Mouse (Mus musculus) liver (tissue): Measurements from ENCODE around the gene Nrp2.

ENCODE experiments used
- DNase-seq: peaks from one replicate; pipeline ENCODE4 v3.0.0-alpha.2; 2020; ENCODE audit warnings: mixed read lengths

Gene Nrp2

GRCm38 (mm10) chr1:62787546-62787945, 84.5 kb downstream of the Nrp2 start:
- no peak for DNase-seq

GRCm38 (mm10) chr1:62794223-62794895, 91.3 kb downstream of the Nrp2 start:
- no peak for DNase-seq

GRCm38 (mm10) chr1:62794896-62795255, 91.8 kb downstream of the Nrp2 start:
- no peak for DNase-seq

GRCm38 (mm10) chr1:62795307-62796037, 92.4 kb downstream of the Nrp2 start:
- peak; percentile 61 for DNase-seq

GRCm38 (mm10) chr1:62796038-62796647, 93.1 kb downstream of the Nrp2 start:
- peak; percentile 44 for DNase-seq

GRCm38 (mm10) chr1:62799427-62799826, 96.3 kb downstream of the Nrp2 start:
- DNase-seq: no peak

- DNase-seq: peak; percentile 65
These were observed 97.3 kb downstream of the Nrp2 start for GRCm38 (mm10) chr1:62800351-62800750.

GRCm38 (mm10) chr1:62801429-62801828, 98.3 kb downstream of the Nrp2 start:
- no peak for DNase-seq

GRCm38 (mm10) chr1:62801842-62802241, 98.8 kb downstream of the Nrp2 start:
- peak; percentile 15 for DNase-seq

- no peak for DNase-seq
These were observed 100.5 kb downstream of the Nrp2 start for GRCm38 (mm10) chr1:62803544-62803943.

GRCm38 (mm10) chr1:62806014-62806413, 102.9 kb downstream of the Nrp2 start:
- no peak for DNase-seq

- DNase-seq: no peak
These were observed 105.3 kb downstream of the Nrp2 start for GRCm38 (mm10) chr1:62808395-62808794.

GRCm38 (mm10) chr1:62809601-62810228, 106.6 kb downstream of the Nrp2 start:
- DNase-seq: no peak

- DNase-seq: no peak
These were observed 108.1 kb downstream of the Nrp2 start for GRCm38 (mm10) chr1:62811141-62811540.

GRCm38 (mm10) chr1:62812701-62813684, 109.9 kb downstream of the Nrp2 start:
- no peak for DNase-seq

GRCm38 (mm10) chr1:62813938-62814337, 110.9 kb downstream of the Nrp2 start:
- no peak for DNase-seq

- no peak for DNase-seq
These were observed 114.5 kb downstream of the Nrp2 start for GRCm38 (mm10) chr1:62817566-62817965.

GRCm38 (mm10) chr1:62820170-62820569, 117.1 kb downstream of the Nrp2 start:
- DNase-seq: peak; percentile 27

- no peak for DNase-seq
These were observed 118.7 kb downstream of the Nrp2 start for GRCm38 (mm10) chr1:62821509-62822398.

- DNase-seq: no peak
These were observed 120.6 kb downstream of the Nrp2 start for GRCm38 (mm10) chr1:62823549-62824195.
